Mouse (Mus musculus): ENCODE results near the gene Gm266. TPM values are rescaled to one million over a fixed set of nuclear protein-coding genes. Genes with fewer than 3 reads are reported as not detected.

Gene Gm266
- polyA plus RNA-seq (2015; fragmentation: Nextera tagmentation; extraction: Ambion mirVana): 17.7 and 19.9 TPM in 2 replicates

DNA sequence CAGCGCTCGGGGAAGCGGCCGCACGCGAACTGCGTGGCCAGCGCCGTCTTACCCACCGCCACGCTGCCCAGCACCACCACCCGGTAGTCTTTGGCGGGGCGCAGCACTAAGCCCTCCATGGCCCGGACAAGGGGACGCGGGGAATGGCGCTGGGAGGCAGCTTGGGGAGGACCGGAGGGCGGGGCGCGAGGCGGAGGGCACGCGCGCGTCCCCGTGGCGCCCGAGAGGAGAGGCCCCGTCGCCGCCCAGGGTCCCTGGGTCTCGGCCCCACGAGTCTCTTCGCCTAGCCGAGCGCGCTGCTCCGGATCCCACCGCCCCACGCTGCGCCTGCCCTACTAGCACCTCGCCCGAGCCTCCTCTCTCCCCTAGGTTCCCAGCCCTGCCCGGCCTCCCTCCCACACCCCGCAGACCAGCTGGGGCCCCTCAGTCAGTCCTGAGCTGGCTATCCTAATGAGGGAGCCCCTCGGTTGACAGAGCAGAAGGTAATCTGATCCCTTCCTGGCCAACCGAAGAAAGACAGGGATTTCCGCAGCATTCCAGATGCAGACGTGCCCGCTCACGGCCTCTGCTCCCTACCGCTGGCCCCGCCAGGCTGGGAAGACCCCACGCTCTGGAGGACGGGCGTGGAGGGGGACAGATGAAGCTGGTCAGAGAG is at the start of gene Gm266:
Gene Gm266, minus strand, starts transcription at position 172 of the 655 bp plus-strand sequence.
- Histone ChIP-seq H3K9ac (peak within 1 kb of the TSS; percentile 60), H3K9me3 (no peaks in the 10 kb centered on the region), H3K4me1 (replicated peaks) (peaks cover 13% of the 10 kb centered on the region), H3K27me3 (replicated peaks) (peaks cover 31% of the 10 kb centered on the region), H3K4me2 (replicated peaks) (peak within 1 kb of the TSS; percentile 93), H3K27ac (peak within 1 kb of the TSS; percentile 80), H3K36me3 (no peaks in the 10 kb centered on the region), H3K4me3 (replicated peaks) (peak within 1 kb of the TSS; percentile 56)
- WGBS: 1% methylated on average over 53 of the region's 58 CpGs
- ATAC-seq: peak; percentile 91

DNA sequence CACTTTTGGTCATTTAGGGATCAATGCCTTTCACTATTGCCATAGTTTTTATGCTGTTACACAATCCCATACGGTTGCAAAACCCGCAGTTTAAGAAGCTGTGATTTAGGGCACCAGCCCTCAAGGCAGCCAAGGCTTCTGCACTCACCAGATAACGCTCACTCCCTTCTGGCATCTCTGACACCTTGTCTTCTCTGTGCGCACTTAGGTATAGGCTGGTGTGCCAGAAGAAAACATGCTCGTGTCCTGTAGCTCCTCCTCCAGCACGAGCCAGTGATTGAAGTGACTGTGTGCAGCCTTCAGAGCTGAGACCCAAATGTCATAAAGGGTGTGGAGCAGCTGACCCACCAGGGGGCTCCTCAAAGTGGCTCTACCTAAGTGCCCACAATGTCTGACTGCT is 49.7 kb upstream of the Gm266 start:
- Histone ChIP-seq H3K4me3 (replicated peaks) (no peak overlapping the region), H3K27me3 (replicated peaks) (no peaks in the 10 kb centered on the region), H3K9ac (no peak overlapping the region), H3K27ac (0 out of 2 replicates have a peak overlapping the region, but pooled peaks have one; percentile 0), H3K4me1 (replicated peaks) (peaks cover 22% of the 10 kb centered on the region), H3K9me3 (no peaks in the 10 kb centered on the region), H3K4me2 (replicated peaks) (no peak overlapping the region), H3K36me3 (peaks cover 6% of the 10 kb centered on the region)
- ATAC-seq: no peak
- 33% methylated on average over 6 of the region's 6 CpGs for WGBS

DNA sequence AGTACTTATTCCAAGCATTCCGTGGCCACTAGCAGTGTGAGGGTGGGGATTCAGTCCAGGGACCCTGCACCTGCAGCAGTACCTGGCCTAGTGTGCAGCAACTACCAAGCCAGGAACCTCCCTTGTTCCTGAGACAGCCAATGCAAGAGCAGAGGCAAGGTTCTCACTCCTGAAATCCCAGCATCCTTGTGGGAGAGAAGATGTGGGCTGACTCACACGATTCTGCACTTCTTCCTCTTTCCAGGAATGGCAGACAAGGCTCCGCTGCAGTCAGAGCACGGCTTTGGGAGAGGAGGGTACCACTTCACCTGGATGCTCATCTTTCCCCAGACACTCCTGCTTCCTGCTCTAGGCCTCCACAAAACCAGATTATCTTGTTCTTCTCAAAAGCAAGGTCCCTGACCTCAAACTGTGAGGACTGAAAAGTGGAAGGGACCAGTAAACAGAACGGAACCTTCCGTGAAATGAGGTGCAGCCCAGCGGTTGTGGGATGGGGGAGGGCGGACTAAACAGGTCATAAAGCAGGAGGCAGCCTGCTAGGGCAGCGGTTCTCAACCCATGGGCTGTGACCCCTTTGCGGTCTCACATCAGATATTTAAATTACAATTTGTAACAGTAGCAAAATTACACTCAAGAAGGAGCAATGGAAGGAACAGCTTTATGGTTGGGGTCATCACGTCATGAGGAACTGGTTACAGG is 47.6 kb upstream of the Gm266 start:
- Histone ChIP-seq H3K9ac (no peak overlapping the region), H3K4me2 (replicated peaks) (no peak overlapping the region), H3K4me3 (replicated peaks) (no peak overlapping the region), H3K27me3 (replicated peaks) (no peaks in the 10 kb centered on the region), H3K4me1 (replicated peaks) (peaks cover 11% of the 10 kb centered on the region; the same call in 1 of the 2 replicates), H3K36me3 (no peaks in the 10 kb centered on the region), H3K9me3 (no peaks in the 10 kb centered on the region), H3K27ac (no peak overlapping the region)
- 56% methylated on average over 11 of the region's 11 CpGs for WGBS
- no peak for ATAC-seq

DNA sequence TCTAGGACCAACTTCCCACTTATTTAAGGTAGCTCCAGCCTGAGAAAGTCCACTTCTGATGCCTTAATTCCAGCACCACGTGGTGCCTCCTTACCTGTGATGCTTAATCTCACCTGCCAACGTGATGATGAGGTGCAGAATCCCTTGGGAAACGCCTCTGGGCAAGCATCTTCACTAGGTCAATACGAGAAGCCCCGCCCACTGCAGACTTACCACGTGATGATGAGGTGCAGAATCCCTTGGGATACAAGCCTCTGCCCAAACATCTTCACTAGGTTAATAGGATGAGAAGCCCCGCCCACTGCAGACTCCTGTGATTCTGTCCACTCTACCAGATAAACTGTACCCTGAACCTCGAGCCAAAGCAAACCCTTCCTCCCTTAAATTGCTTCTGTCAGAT is 43.6 kb upstream of the Gm266 start:
- ATAC-seq: no peak
- Histone ChIP-seq H3K9me3 (no peaks in the 10 kb centered on the region), H3K4me2 (replicated peaks) (no peak overlapping the region), H3K36me3 (no peaks in the 10 kb centered on the region), H3K27me3 (replicated peaks) (no peaks in the 10 kb centered on the region), H3K27ac (no peak overlapping the region), H3K4me1 (replicated peaks) (no peaks in the 10 kb centered on the region), H3K4me3 (replicated peaks) (no peak overlapping the region), H3K9ac (no peak overlapping the region)
- 20% methylated on average over 8 of the region's 8 CpGs for WGBS

DNA sequence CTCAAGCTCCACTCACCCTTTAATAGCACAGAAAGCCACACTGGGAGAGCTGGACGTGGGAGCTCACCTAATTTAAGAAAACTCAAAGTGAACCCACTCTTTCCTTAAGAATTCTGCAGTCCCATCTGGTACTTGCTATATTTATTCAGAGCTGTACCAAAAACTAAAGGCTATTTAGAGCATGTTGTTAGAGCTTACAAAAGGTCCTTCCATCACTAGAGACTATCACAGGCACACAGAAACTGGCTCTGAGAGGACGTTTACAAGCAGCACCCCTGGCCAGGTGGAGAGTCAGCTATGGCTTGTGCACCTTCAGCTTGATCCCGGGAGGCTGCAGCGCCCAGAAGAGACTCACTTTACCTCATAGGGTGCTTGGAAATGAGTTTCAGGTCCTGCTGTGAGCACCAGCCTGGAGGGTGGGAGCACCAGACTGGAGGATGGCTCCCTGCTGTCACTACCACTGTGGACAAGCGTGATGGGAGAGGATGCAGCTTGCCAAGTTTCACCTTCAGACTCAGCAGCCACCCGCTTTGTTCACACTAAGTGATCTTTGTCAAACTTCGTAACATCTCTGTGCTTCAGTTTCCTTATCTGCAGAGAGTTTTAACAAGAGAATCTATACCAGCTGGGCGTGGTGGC is 42.1 kb upstream of the Gm266 start:
- Histone ChIP-seq H3K4me3 (replicated peaks) (no peak overlapping the region), H3K9ac (no peak overlapping the region), H3K27me3 (replicated peaks) (no peaks in the 10 kb centered on the region), H3K4me1 (replicated peaks) (no peaks in the 10 kb centered on the region), H3K36me3 (no peaks in the 10 kb centered on the region), H3K4me2 (replicated peaks) (no peak overlapping the region), H3K27ac (no peak overlapping the region), H3K9me3 (no peaks in the 10 kb centered on the region)
- no peak for ATAC-seq
- WGBS: 61% methylated on average over 8 of the region's 8 CpGs

DNA sequence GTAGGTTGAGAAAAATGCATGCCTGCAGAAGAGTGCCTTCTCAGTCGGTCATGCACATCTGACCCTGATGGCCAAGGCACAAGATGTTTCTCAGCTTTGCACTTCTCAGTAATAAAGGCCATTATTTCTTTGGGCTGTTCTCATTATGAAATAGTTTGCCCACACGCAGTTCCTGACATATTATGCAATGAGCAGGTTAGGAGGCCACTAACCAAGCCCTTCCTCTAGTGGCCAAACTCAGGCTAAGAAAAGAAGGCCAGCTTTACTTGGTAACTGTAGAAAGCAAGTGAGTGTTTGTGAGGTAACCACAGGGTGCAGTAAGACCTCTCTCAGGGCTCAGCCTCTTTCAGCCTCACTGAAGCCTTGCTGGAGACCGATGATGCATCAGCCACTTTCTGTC is 39.3 kb upstream of the Gm266 start:
- Histone ChIP-seq H3K9ac (no peak overlapping the region), H3K27ac (no peak overlapping the region), H3K4me2 (replicated peaks) (no peak overlapping the region), H3K27me3 (replicated peaks) (no peaks in the 10 kb centered on the region), H3K9me3 (no peaks in the 10 kb centered on the region), H3K4me1 (replicated peaks) (no peaks in the 10 kb centered on the region), H3K4me3 (replicated peaks) (no peak overlapping the region), H3K36me3 (no peaks in the 10 kb centered on the region)
- no peak for ATAC-seq
- WGBS: 80% methylated on average over 3 of the region's 3 CpGs

DNA sequence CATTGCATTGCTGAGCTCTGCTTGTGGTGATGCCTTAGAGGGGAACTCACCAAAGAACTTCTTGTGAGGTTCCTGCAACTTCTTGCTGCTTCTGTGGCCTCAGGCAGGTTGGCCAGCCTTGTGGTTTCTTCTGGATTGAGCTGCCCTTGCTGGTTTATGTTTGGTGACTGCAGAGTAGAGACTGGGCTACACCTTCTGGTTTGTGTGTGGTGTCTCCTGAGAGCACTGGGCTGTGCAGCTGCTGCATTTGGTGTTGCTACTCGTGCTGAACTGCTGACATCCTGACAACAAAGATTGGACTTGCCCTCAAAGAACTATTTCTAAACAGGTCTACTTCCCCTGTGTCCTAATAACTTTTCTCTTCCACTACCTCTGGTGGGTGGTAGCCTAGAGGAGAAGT is 38.8 kb upstream of the Gm266 start:
- ATAC-seq: no peak
- no peaks in the 10 kb centered on the region for H3K4me1 ChIP-seq (replicated peaks)
- no peaks in the 10 kb centered on the region for H3K27me3 ChIP-seq (replicated peaks)
- WGBS: 57% methylated on average over 1 of the region's 1 CpGs
- H3K4me3 ChIP-seq (replicated peaks): no peak overlapping the region
- no peak overlapping the region for H3K9ac ChIP-seq
- H3K36me3 ChIP-seq: no peaks in the 10 kb centered on the region
- no peak overlapping the region for H3K4me2 ChIP-seq (replicated peaks)
- H3K9me3 ChIP-seq: no peaks in the 10 kb centered on the region
- H3K27ac ChIP-seq: no peak overlapping the region

DNA sequence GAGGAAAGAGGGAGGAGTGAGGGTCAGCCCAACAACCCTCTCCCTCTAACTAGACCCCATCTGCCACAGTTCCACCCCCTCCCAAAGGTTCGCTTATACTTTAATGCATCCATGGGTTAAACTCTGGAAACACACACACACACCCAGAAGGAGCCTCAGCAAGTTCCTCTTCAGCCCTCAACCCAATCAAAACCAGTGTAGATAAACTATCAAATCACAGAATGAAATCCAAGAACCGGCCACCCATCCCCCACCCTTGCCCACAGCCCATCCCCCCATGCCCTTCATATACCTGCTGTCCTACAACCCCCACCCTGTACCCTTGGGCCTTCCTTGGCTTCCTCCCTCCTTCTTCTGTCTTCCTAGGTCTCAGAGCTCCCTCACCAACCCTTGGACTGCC is 35.4 kb upstream of the Gm266 start:
- H3K4me3 ChIP-seq (replicated peaks): no peak overlapping the region
- H3K27ac ChIP-seq: no peak overlapping the region
- no peak overlapping the region for H3K9ac ChIP-seq
- no peaks in the 10 kb centered on the region for H3K36me3 ChIP-seq
- H3K9me3 ChIP-seq: no peaks in the 10 kb centered on the region
- 86% methylated on average over 2 of the region's 2 CpGs for WGBS
- no peak for ATAC-seq
- H3K4me2 ChIP-seq (replicated peaks): no peak overlapping the region
- no peaks in the 10 kb centered on the region for H3K4me1 ChIP-seq (replicated peaks)
- no peaks in the 10 kb centered on the region for H3K27me3 ChIP-seq (replicated peaks)

DNA sequence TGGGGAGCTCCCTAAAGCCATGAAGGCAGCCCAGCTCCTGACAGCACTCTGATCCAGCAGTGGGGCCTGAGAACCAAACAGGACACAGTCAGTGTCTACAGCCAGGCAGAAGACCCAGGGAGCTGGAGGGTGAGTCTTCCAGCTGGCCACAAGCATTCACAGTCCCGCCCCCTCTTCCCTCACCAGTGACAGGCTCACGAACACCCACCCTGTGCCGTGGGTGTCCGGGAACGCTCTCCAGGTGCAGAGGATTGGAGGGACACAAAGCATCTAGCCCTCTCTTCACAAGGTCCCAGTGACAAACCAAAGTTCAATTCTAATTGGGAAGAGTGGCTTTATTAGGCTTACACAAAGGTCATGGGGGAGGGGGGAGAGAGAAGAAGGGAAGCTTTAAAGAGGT is 34.2 kb upstream of the Gm266 start:
- no peaks in the 10 kb centered on the region for H3K36me3 ChIP-seq
- no peak overlapping the region for H3K27ac ChIP-seq
- H3K9ac ChIP-seq: no peak overlapping the region
- no peak for ATAC-seq
- H3K4me2 ChIP-seq (replicated peaks): no peak overlapping the region
- H3K4me1 ChIP-seq (replicated peaks): no peaks in the 10 kb centered on the region
- H3K4me3 ChIP-seq (replicated peaks): no peak overlapping the region
- WGBS: 63% methylated on average over 5 of the region's 5 CpGs
- H3K9me3 ChIP-seq: no peaks in the 10 kb centered on the region
- H3K27me3 ChIP-seq (replicated peaks): no peaks in the 10 kb centered on the region

DNA sequence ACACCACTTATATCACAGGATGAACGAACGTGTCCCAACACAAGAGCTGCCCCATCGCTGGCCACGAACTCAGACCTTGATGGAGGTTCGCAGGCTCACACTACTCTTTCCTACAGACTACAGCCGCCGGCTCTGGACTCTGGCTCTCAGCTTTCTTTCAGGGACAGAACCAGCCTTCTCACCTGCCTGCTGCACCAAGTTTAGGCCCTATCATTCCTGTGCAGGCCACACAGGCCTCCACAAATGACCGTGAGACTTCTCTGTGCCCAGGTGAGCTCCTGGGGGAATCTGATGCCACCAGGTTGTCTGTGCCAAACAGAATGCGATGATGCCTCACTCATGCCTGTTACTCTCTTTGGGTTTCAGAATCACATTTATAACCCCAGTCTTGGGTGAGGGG is 32.8 kb upstream of the Gm266 start:
- H3K4me1 ChIP-seq (replicated peaks): no peaks in the 10 kb centered on the region
- H3K36me3 ChIP-seq: no peaks in the 10 kb centered on the region
- no peak overlapping the region for H3K27ac ChIP-seq
- WGBS: 80% methylated on average over 9 of the region's 9 CpGs
- H3K4me3 ChIP-seq (replicated peaks): no peak overlapping the region
- no peak overlapping the region for H3K9ac ChIP-seq
- H3K4me2 ChIP-seq (replicated peaks): no peak overlapping the region
- ATAC-seq: peak; percentile 31; the same call in 1 of the 2 replicates
- H3K27me3 ChIP-seq (replicated peaks): no peaks in the 10 kb centered on the region
- no peaks in the 10 kb centered on the region for H3K9me3 ChIP-seq

DNA sequence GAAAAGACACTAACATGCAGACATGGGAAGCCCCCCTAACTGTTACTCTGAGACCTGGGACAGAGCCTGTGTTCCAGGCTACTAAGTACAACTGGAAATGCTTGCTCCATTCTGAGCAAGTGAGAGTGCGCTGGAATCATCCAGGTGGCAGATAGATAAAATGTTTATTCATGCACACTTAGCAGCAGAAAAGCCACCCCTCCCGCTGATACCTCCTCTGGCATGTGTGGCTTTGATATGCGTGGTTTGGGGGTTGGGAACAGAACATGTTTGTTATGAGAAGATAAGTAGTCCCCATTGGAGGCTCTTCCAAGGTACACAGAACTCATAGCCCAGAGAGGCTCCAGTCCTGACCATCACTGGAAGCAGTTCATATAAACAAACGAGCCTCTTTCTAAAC is 32.3 kb upstream of the Gm266 start:
- H3K4me1 ChIP-seq (replicated peaks): no peaks in the 10 kb centered on the region
- no peak overlapping the region for H3K4me3 ChIP-seq (replicated peaks)
- no peaks in the 10 kb centered on the region for H3K36me3 ChIP-seq
- no peak overlapping the region for H3K27ac ChIP-seq
- no peak overlapping the region for H3K4me2 ChIP-seq (replicated peaks)
- H3K9ac ChIP-seq: no peak overlapping the region
- WGBS: 43% methylated on average over 4 of the region's 4 CpGs
- H3K9me3 ChIP-seq: no peaks in the 10 kb centered on the region
- ATAC-seq: peak; percentile 82; the same call in 1 of the 2 replicates
- no peaks in the 10 kb centered on the region for H3K27me3 ChIP-seq (replicated peaks)

DNA sequence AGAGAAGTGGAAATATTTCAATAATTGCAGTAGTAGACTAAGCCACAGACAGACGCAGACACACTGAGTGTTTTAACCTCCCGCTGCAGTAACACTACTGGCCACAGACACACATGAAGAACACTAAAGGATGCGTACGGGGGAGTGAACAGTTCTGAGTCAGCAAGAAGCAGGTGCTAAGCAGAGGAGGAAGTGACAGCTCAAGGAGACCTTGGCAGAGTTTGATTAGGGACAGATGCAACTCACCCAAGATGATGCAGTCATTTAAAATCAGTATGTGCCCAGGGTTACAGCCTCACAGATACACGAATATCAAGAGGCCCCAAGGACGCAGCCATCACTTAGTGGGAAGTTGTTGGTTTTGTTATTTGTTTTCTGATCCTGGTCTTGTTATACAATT is 31.2 kb upstream of the Gm266 start:
- no peaks in the 10 kb centered on the region for H3K36me3 ChIP-seq
- no peaks in the 10 kb centered on the region for H3K4me1 ChIP-seq (replicated peaks)
- ATAC-seq: peak; percentile 44; the same call in 1 of the 2 replicates
- WGBS: 80% methylated on average over 6 of the region's 6 CpGs
- H3K4me2 ChIP-seq (replicated peaks): no peak overlapping the region
- H3K9me3 ChIP-seq: no peaks in the 10 kb centered on the region
- H3K4me3 ChIP-seq (replicated peaks): no peak overlapping the region
- H3K27ac ChIP-seq: no peak overlapping the region
- H3K9ac ChIP-seq: no peak overlapping the region
- no peaks in the 10 kb centered on the region for H3K27me3 ChIP-seq (replicated peaks)

Measured in intestine, embryonic 15.5 days (tissue).